Mouse (Mus musculus) limb, embryonic 14.5 days (tissue): ENCODE measurements at regions not wholly inside any gene's neighbourhood (a gene's known extent, or its start where the extent isn't known, plus 50 kb on each side); places are given as distances from the start of the nearest gene placed in this dataset.
"Not testable (repeated sequence)": the region's sequence is repeated elsewhere in the genome, so short reads cannot be mapped to it uniquely, and the experiment has no call there.

ENCODE experiments used
- ATAC-seq: fragments of 200-750 bp; cut with Nextera tagmentation; 2 replicates; pipeline ENCODE4 v1.8.0; 2017; ENCODE audit warnings: low read depth, moderate number of reproducible peaks, moderate TSS enrichment; ENCODE audit not compliant: low FRiP score
- DNase-seq: peaks from one replicate; pipeline ENCODE4 v3.0.0-alpha.2; 2015; ENCODE audit warnings: low spot score
- H3K27ac ChIP-seq: fragments of 300-500 bp; sonication (generic); replicated peaks from 2 replicates; pipeline ENCODE4 v1.5.1; 2014; ENCODE audit warnings: low read depth, mild to moderate bottlenecking, low read length, moderate library complexity, mixed read lengths
- H3K27me3 ChIP-seq: fragments of 300-500 bp; sonication (generic); 2 replicates; pipeline ENCODE4 v1.6.1; 2014; ENCODE audit warnings: low read length, mixed read lengths; ENCODE audit not compliant: control insufficient read depth, insufficient read depth
- H3K36me3 ChIP-seq: fragments of 300-500 bp; sonication (generic); 2 replicates; pipeline ENCODE4 v1.6.1; 2014; ENCODE audit warnings: mild to moderate bottlenecking, low read length, moderate library complexity, mixed read lengths; ENCODE audit not compliant: control insufficient read depth, insufficient read depth
- H3K4me1 ChIP-seq: fragments of 300-500 bp; sonication (generic); 2 replicates; pipeline ENCODE4 v1.6.1; 2014; ENCODE audit warnings: antibody characterized with exemption, low read length, mixed read lengths; ENCODE audit not compliant: control insufficient read depth, insufficient read depth
- H3K4me2 ChIP-seq: fragments of 300-500 bp; sonication (generic); replicated peaks from 2 replicates; pipeline ENCODE4 v1.6.1; 2014; ENCODE audit warnings: low read depth, mild to moderate bottlenecking, low read length, moderate library complexity; ENCODE audit not compliant: severe bottlenecking
- H3K4me3 ChIP-seq: fragments of 300-500 bp; sonication (generic); replicated peaks from 2 replicates; pipeline ENCODE4 v1.5.1; 2014; ENCODE audit warnings: low read length
- H3K9ac ChIP-seq: fragments of 300-500 bp; sonication (generic); 2 replicates; pipeline ENCODE4 v1.6.1; 2014; ENCODE audit warnings: mild to moderate bottlenecking, low read depth, low read length, moderate library complexity; ENCODE audit not compliant: severe bottlenecking
- H3K9me3 ChIP-seq: fragments of 300-500 bp; sonication (generic); 2 replicates; pipeline ENCODE4 v1.6.1; 2016; ENCODE audit warnings: low read length; ENCODE audit not compliant: control insufficient read depth
- POLR2A ChIP-seq: fragments of 200-500 bp; IDR thresholded peaks from 2 replicates; pipeline ENCODE4 v1.8.0; 2012; ENCODE audit warnings: inconsistent platforms, mild to moderate bottlenecking, moderate library complexity, borderline replicate concordance; ENCODE audit not compliant: insufficient read depth, insufficient read length; ENCODE audit errors: extremely low read depth
- WGBS: fragments of 180-500 bp; shearing (Covaris S2); extraction: QIAGEN DNeasy Blood & Tissue Kit; methylation state at CpG from one replicate; pipeline ENCODE4 v1.1.7; 2014; 5-methylcytosine and 5-hydroxymethylcytosine counted together

DNA sequence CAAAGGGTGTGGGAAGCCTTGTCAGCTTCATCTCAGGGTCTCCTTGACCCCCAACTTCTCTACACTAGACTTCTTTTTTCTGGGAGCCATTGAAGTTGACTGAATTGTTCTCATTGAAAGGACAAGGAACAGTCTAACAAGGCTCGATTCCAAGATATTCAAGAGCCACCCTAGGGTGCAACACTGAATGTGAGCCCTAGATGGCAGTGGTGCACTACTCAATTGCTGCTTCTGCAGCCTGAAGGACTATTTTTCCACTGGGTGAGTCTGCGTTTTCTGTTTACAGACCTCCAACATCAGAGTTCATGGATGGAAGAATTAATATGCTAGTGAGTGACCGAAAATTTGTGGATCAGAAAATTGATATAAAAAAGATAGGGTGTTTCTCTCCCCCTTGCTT, 161.5 kb downstream of the Hpcal1 start:
- H3K27ac ChIP-seq, H3K27me3 ChIP-seq, H3K4me3 ChIP-seq, ATAC-seq, H3K36me3 ChIP-seq, H3K9ac ChIP-seq, DNase-seq, H3K4me1 ChIP-seq, H3K9me3 ChIP-seq, H3K4me2 ChIP-seq: not testable (repeated sequence)
- 61% methylated on average over 3 of the region's 3 CpGs for WGBS

DNA sequence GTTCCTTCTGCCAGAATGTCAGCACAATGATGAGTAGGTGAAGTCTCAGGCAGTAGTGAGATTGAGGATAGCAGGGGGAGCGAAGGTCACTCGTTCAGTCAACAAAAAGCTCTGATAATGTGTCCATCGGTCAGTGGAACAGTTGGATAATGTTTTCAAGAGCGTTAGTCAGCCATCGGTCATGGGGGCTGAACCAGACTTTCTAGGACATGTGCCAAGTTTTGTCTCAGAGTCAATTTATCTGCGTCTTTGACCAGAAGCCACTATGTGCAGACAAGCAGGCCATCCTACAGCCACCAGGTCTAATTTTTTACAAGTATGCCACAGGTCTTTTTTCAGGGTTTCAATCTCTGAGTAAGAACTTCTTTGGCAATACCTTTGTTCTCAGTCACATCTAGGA, 181.8 kb downstream of the Hpcal1 start:
- H3K27me3 ChIP-seq, H3K27ac ChIP-seq, H3K9me3 ChIP-seq, H3K4me1 ChIP-seq, H3K9ac ChIP-seq, H3K4me2 ChIP-seq, ATAC-seq, H3K36me3 ChIP-seq, DNase-seq, H3K4me3 ChIP-seq: not testable (repeated sequence)
- WGBS, result 83% methylated on average over 5 of the region's 6 CpGs

DNA sequence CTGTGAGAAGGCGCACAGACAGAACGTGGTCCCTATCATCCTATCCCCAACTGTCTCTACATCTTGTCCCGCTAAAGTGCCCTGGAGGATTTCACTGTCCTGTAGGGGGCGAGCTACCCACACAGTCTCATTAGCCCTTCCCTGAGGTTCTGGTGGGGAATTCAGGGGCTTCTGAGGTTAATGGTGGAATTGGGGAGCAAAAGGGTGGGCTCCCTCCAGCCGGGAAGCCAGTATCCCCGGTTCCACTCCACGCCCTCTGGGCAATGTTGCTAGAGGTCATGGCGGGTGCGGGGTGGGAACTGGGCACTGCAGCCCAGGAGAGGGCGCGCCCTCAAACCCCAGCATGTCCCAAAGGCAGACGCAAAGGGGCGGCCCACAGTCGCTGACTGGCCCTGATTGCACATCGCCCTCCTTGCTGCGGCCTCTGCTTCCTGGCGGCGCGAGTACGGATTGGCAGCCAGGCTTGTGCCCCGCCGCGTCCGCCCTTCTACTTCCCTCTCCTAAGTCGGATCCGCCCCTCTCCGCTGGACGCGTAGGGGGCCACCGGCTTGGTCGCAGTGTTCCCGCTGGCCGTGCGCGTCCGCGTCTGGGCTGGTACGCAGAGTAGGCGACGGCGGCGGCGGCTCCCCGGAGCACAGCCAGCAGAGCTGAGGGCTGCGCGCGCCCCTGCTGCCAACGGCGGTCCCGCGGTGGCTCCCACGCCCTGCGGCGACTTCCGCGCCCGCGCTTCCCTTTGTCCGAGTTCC, 190.9 kb downstream of the Hpcal1 start:
- no peak for TF ChIP-seq POLR2A
- peak; percentile 90 for DNase-seq
- Histone ChIP-seq H3K4me1 (no peaks in the 10 kb centered on the region), H3K27ac (peak overlapping the region; percentile 83), H3K4me2 (peak overlapping the region; percentile 49), H3K4me3 (peak overlapping the region; percentile 85), H3K27me3 (no peaks in the 10 kb centered on the region), H3K36me3 (no peaks in the 10 kb centered on the region), H3K9ac (peak overlapping the region; percentile 91), H3K9me3 (no peaks in the 10 kb centered on the region)
- 1% methylated on average over 37 of the region's 59 CpGs for WGBS
- ATAC-seq, result peak; percentile 100

- H3K27ac ChIP-seq, result peak overlapping the region; percentile 83
- ATAC-seq, H3K4me1 ChIP-seq, H3K36me3 ChIP-seq, H3K9me3 ChIP-seq, DNase-seq, H3K27me3 ChIP-seq: not testable (repeated sequence)
- H3K4me2 ChIP-seq, result peak overlapping the region; percentile 49
- H3K4me3 ChIP-seq, result peak overlapping the region; percentile 85
- 3% methylated on average over 34 of the region's 65 CpGs for WGBS
- peak overlapping the region; percentile 91 for H3K9ac ChIP-seq
Observed at GRCm38 (mm10) chr12:17882117-17883116, 191.8 kb downstream of the Hpcal1 start.

DNA sequence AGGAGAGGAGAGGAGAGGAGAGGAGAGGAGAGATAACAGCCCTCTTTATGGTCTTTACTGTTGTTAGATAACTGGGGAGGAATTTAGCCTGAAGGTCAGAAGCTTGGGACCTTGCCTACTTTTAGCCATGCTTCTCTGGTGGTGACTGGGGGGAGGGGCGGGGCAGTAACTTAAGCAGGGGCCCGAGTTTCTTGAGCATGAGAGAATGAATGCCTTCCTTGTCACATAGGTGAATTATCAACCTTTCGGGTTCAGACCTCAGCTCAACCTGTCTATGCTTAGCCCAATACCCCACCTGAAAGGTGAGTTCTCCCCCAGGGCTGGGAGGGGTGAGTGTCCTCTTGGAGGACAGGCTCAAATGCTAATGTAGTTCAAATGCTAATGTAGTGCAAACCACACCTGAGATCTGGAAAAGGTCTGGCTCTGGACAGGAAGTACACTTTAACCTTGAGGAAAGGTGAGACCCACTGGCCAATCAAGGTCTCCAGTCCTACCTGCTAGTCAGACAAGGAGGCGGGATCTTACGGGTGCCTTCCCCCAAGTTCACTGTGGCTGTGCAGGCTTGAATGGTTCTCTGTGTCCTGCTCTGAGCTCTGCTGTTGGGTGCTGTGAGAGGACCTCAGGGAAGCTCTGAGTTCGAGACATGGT, 201.1 kb downstream of the Hpcal1 start:
- not testable (repeated sequence) for H3K36me3 ChIP-seq, H3K4me3 ChIP-seq, H3K27me3 ChIP-seq, H3K27ac ChIP-seq, H3K9ac ChIP-seq, DNase-seq, H3K4me2 ChIP-seq, H3K4me1 ChIP-seq, ATAC-seq
- peaks cover 20% of the 10 kb centered on the region for H3K9me3 ChIP-seq
- WGBS, result 96% methylated on average over 6 of the region's 6 CpGs

GRCm38 (mm10) chr12:17913058-17913457, 222.4 kb downstream of the Hpcal1 start:
- H3K9me3 ChIP-seq, H3K4me3 ChIP-seq, H3K4me1 ChIP-seq, H3K4me2 ChIP-seq, ATAC-seq, H3K36me3 ChIP-seq, DNase-seq, H3K9ac ChIP-seq, H3K27ac ChIP-seq, H3K27me3 ChIP-seq: not testable (repeated sequence)
- 98% methylated on average over 3 of the region's 3 CpGs for WGBS
